Mouse (Mus musculus) lung, adult 10 weeks (tissue): ENCODE data around the gene Lrba. TPM values are rescaled to one million over a fixed set of nuclear protein-coding genes. Genes with fewer than 3 reads are reported as not detected.

ENCODE experiments used
- polyA plus RNA-seq: library from polyadenylated mRNA; stranded (reverse); fragments of 350-450 nt; fragmentation: Illumina TruSeq; extraction: RNeasy Lipid Tissue Mini Kit (QIAGEN cat#74804); gene quantifications from one replicate; pipeline ENCODE4 v1.2.3, GENCODE M21; 2014; ENCODE audit warnings: low read depth, low replicate concordance; ENCODE audit not compliant: insufficient read depth

Gene Lrba
- 10.2 TPM for polyA plus RNA-seq

GRCm38 (mm10) chr3:86224564-86225421 is at the start of gene Lrba:
Gene Lrba (plus strand): TSS chr3:86224680.

GRCm38 (mm10) chr3:86548091-86549015 is 323.9 kb downstream of the Lrba start, which contains the start of gene Mab21l2:
Gene Mab21l2 (minus strand): TSS chr3:86548629.

Other genes starting within 250 kb of the Lrba start
- not detected for gene Prss48, start 222.2 kb upstream of the Lrba start, polyA plus RNA-seq
- gene Rps3a1, start 82.0 kb upstream of the Lrba start, polyA plus RNA-seq, result 2,139 TPM